Mouse (Mus musculus): ENCODE measurements around the gene Pgpep1. TPM values are rescaled to one million over a fixed set of nuclear protein-coding genes. Genes with fewer than 3 reads are reported as not detected.

Pgpep1 gene
- total and polyA plus RNA-seq, 2 experiments from 2014 or later = 29.1 to 36.3 TPM

DNA sequence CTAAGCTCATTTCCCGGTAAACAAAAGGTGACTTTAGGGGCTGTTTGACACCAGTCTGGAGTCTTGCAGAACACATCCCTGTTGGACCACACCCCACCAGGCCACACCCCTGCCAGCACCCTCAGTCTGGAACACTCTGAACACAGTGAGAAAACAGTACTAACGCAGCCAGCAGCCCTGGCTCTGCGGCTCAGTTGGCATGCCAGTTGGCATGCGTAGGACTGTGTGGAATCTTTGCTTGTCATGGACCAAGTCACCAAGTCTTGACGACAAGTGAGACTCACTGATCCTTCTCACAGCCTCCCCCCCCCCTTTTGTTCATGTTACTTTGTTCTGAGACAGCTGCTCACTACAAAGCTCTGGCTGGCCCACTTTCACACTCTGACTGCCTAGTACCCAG lies 6.9 kb upstream of the Pgpep1 start:
- WGBS = 42% methylated on average over 5 of the region's 5 CpGs
- peak; percentile 46 for DNase-seq (ENCODE audit: low spot score)

DNA sequence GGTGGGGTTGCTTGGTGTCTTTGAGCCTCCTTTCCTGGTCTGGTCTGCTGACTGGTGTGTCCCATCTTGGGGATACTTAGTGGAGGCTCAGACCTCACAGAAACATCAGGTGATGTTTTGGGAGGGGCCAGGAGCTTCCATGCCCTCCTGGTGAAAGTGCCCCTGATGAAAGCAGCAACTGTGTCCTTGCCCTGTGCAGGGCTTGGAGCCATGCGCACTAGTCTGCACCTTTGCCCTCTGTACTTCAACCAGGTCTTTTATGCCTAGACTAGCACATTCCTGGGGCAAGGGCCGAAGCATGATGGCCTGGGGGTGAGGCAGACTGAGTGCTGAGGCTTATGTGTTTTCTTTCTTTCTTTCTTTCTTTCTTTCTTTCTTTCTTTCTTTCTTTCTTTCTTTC lies 5.4 kb upstream of the Pgpep1 start:
- H3K4me1 ChIP-seq (ENCODE audit: control insufficient read depth, insufficient read depth) = no peaks in the 10 kb centered on the region
- 77% methylated on average over 2 of the region's 2 CpGs for WGBS
- DNase-seq (ENCODE audit: low spot score) (no peak), ATAC-seq (ENCODE audit: insufficient read depth, low read depth) (no peak)
- no peak overlapping the region for H3K4me3 ChIP-seq (ENCODE audit: low read depth, low read length)
- H3K36me3 ChIP-seq (replicated peaks; ENCODE audit: control insufficient read depth, insufficient read depth, low read length) = no peaks in the 10 kb centered on the region
- no peak for TF ChIP-seq EP300 (IDR thresholded peaks at IDR 0.05; ENCODE audit: low read depth)
- no peak for TF ChIP-seq CTCF (IDR thresholded peaks at IDR 0.05; ENCODE audit: low read depth)
- no peaks in the 10 kb centered on the region for H3K9me3 ChIP-seq (replicated peaks; ENCODE audit: control insufficient read depth, low read length)
- H3K27ac ChIP-seq (ENCODE audit: low read depth) = no peak overlapping the region
- no peak overlapping the region for H3K4me2 ChIP-seq (ENCODE audit: low read depth, low read length)
- H3K27me3 ChIP-seq (ENCODE audit: control insufficient read depth, insufficient read depth, low read length) = no peaks in the 10 kb centered on the region
- no peak overlapping the region for H3K9ac ChIP-seq (replicated peaks; ENCODE audit: low read depth, low read length)

More for the DNA sequence above, 6.9 kb upstream of the Pgpep1 start:
- no peaks in the 10 kb centered on the region for H3K4me1 ChIP-seq (ENCODE audit: control insufficient read depth, insufficient read depth)
- H3K27me3 ChIP-seq (ENCODE audit: control insufficient read depth, insufficient read depth, low read length) = no peaks in the 10 kb centered on the region
- H3K36me3 ChIP-seq (replicated peaks; ENCODE audit: control insufficient read depth, insufficient read depth, low read length) = no peaks in the 10 kb centered on the region
- H3K9ac ChIP-seq (replicated peaks; ENCODE audit: low read depth, low read length) = no peak overlapping the region
- peak; percentile 79 for ATAC-seq (ENCODE audit: insufficient read depth, low read depth)
- no peak overlapping the region for H3K4me2 ChIP-seq (ENCODE audit: low read depth, low read length)
- no peaks in the 10 kb centered on the region for H3K9me3 ChIP-seq (replicated peaks; ENCODE audit: control insufficient read depth, low read length)
- TF ChIP-seq CTCF (IDR thresholded peaks at IDR 0.05; ENCODE audit: low read depth) = no peak
- TF ChIP-seq EP300 (IDR thresholded peaks at IDR 0.05; ENCODE audit: low read depth) = no peak
- peak overlapping the region; percentile 48 for H3K27ac ChIP-seq (ENCODE audit: low read depth)
- no peak overlapping the region for H3K4me3 ChIP-seq (ENCODE audit: low read depth, low read length)

DNA sequence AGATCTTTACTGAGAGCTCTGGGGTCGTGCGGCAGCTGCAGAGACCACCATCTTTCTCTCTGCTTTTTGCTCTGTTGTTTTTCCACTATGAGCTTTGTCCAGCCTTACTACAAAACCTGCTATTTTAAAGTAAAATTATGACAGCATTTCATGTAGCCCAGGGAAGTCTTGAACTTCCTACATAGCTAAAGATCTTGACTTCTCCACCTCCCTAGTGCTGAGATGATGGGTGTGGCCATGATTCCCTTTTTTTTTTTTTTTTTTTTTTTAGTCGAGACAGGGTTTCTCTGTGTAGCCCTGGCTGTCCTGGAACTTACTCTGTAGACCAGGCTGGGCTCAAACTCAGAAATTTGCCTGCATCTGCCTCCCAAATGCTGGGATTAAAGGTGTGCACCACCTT lies 4.4 kb upstream of the Pgpep1 start:
- Histone ChIP-seq H3K9me3 (replicated peaks; ENCODE audit: control insufficient read depth, low read length) (no peaks in the 10 kb centered on the region), H3K9ac (replicated peaks; ENCODE audit: low read depth, low read length) (no peak overlapping the region), H3K27ac (ENCODE audit: low read depth) (no peak overlapping the region), H3K27me3 (ENCODE audit: control insufficient read depth, insufficient read depth, low read length) (no peaks in the 10 kb centered on the region), H3K4me3 (ENCODE audit: low read depth, low read length) (no peak overlapping the region), H3K4me2 (ENCODE audit: low read depth, low read length) (no peak overlapping the region), H3K36me3 (replicated peaks; ENCODE audit: control insufficient read depth, insufficient read depth, low read length) (no peaks in the 10 kb centered on the region), H3K4me1 (ENCODE audit: control insufficient read depth, insufficient read depth) (no peaks in the 10 kb centered on the region)
- TF ChIP-seq EP300 (IDR thresholded peaks at IDR 0.05; ENCODE audit: low read depth) = no peak
- no peak for TF ChIP-seq CTCF (IDR thresholded peaks at IDR 0.05; ENCODE audit: low read depth)
- DNase-seq (ENCODE audit: low spot score) (no peak), ATAC-seq (ENCODE audit: insufficient read depth, low read depth) (no peak)
- 62% methylated on average over 3 of the region's 3 CpGs for WGBS

- 44% methylated on average over 4 of the region's 4 CpGs for WGBS
- no peaks in the 10 kb centered on the region for H3K27me3 ChIP-seq (ENCODE audit: control insufficient read depth, insufficient read depth, low read length)
- no peaks in the 10 kb centered on the region for H3K36me3 ChIP-seq (replicated peaks; ENCODE audit: control insufficient read depth, insufficient read depth, low read length)
- no peak overlapping the region for H3K4me2 ChIP-seq (ENCODE audit: low read depth, low read length)
- H3K9ac ChIP-seq (replicated peaks; ENCODE audit: low read depth, low read length) = no peak overlapping the region
- DNase-seq (ENCODE audit: low spot score) (no peak), ATAC-seq (ENCODE audit: insufficient read depth, low read depth) (no peak)
- H3K27ac ChIP-seq (ENCODE audit: low read depth) = no peak overlapping the region
- H3K4me3 ChIP-seq (ENCODE audit: low read depth, low read length) = no peak overlapping the region
- H3K4me1 ChIP-seq (ENCODE audit: control insufficient read depth, insufficient read depth) = 0 out of 2 replicates have a peak, but pooled peaks cover 3% of the 10 kb centered on the region
- TF ChIP-seq EP300 (IDR thresholded peaks at IDR 0.05; ENCODE audit: low read depth) (no peak), CTCF (IDR thresholded peaks at IDR 0.05; ENCODE audit: low read depth) (no peak)
- H3K9me3 ChIP-seq (replicated peaks; ENCODE audit: control insufficient read depth, low read length) = no peaks in the 10 kb centered on the region
Measured at GRCm38 (mm10) chr8:70663691-70664090, 3.5 kb upstream of the Pgpep1 start.

DNA sequence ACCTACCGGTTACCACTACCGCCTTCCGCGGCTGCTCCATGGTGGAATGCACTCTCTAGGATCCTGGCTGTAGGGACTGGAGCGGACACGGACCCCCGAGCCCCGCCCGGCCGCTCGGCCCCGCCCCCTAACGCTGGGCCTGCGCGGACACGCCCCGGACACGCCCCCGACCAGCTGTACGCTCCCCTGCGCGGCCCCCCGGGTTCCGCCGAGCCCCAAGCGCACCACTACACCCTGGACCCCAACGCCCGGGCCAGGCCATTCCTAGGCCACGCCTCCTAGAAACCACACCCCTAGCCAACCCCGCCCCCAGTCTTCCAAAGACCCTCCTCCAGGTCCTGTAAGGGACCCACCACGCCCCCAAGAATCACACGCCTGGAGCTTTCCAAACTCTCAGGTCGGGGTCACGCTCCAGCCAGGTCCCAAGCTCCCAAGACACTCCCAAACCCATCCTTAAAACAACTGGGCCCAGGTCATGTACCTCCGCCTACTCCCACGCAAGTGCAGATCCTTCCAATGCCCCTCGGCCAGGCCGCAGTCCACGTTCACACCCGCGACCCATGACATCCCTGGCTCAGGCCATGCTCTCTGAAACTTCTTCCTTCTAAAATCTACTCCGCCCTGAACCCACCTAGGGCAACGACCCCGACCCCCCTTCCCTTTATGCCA lies 450 bp downstream of the Pgpep1 start:
- no peaks in the 10 kb centered on the region for H3K9me3 ChIP-seq (replicated peaks; ENCODE audit: control insufficient read depth, low read length)
- peaks cover 17% of the 10 kb centered on the region; the same call in 1 of the 2 replicates for H3K4me1 ChIP-seq (ENCODE audit: control insufficient read depth, insufficient read depth)
- peak overlapping the region; percentile 73 for H3K4me2 ChIP-seq (ENCODE audit: low read depth, low read length)
- peak; percentile 97 for ATAC-seq (ENCODE audit: insufficient read depth, low read depth)
- H3K36me3 ChIP-seq (replicated peaks; ENCODE audit: control insufficient read depth, insufficient read depth, low read length) = peaks cover 27% of the 10 kb centered on the region
- H3K4me3 ChIP-seq (ENCODE audit: low read depth, low read length) = peak overlapping the region; percentile 74
- under 1% methylated on average over 26 of the region's 44 CpGs for WGBS
- peak; percentile 91 for DNase-seq (ENCODE audit: low spot score)
- TF ChIP-seq CTCF (IDR thresholded peaks at IDR 0.05; ENCODE audit: low read depth) (no peak), EP300 (IDR thresholded peaks at IDR 0.05; ENCODE audit: low read depth) (no peak)
- H3K9ac ChIP-seq (replicated peaks; ENCODE audit: low read depth, low read length) = peak overlapping the region; percentile 71
- H3K27me3 ChIP-seq (ENCODE audit: control insufficient read depth, insufficient read depth, low read length) = no peaks in the 10 kb centered on the region
- peak overlapping the region; percentile 88 for H3K27ac ChIP-seq (ENCODE audit: low read depth)
